Mouse (Mus musculus) hindbrain, postnatal 0 days (tissue): ENCODE measurements at regions not wholly inside any gene's neighbourhood (a gene's known extent, or its start where the extent isn't known, plus 50 kb on each side); places are given as distances from the start of the nearest gene placed in this dataset.
"Not testable (repeated sequence)": the region's sequence is repeated elsewhere in the genome, so short reads cannot be mapped to it uniquely, and the experiment has no call there.

Experiments
- ATAC-seq: fragments of 200-750 bp; cut with Nextera tagmentation; 2 replicates; pipeline ENCODE4 v1.8.0; 2017; ENCODE audit warnings: mild to moderate bottlenecking, moderate TSS enrichment, moderate library complexity
- DNase-seq: peaks from one replicate; pipeline ENCODE4 v3.0.0-alpha.2; 2015; ENCODE audit warnings: low spot score
- H3K27ac ChIP-seq: fragments of 300-500 bp; sonication (generic); 2 replicates; pipeline ENCODE4 v1.5.1; 2014; ENCODE audit warnings: mild to moderate bottlenecking
- H3K27me3 ChIP-seq: fragments of 300-500 bp; sonication (generic); 2 replicates; pipeline ENCODE4 v1.6.1; 2014; ENCODE audit warnings: low read length, mixed read lengths; ENCODE audit not compliant: insufficient read depth
- H3K36me3 ChIP-seq: fragments of 300-500 bp; sonication (generic); 2 replicates; pipeline ENCODE4 v1.6.1; 2014; ENCODE audit warnings: low read length, mixed read lengths; ENCODE audit not compliant: insufficient read depth
- H3K4me1 ChIP-seq: fragments of 300-500 bp; sonication (generic); 2 replicates; pipeline ENCODE4 v1.6.1; 2014; ENCODE audit warnings: antibody characterized with exemption, low read length, mixed read lengths; ENCODE audit not compliant: insufficient read depth
- H3K4me2 ChIP-seq: fragments of 300-500 bp; sonication (generic); 2 replicates; pipeline ENCODE4 v1.6.1; 2014; ENCODE audit warnings: low read depth, mild to moderate bottlenecking, low read length, moderate library complexity, mixed read lengths
- H3K4me3 ChIP-seq: fragments of 300-500 bp; sonication (generic); 2 replicates; pipeline ENCODE4 v1.5.1; 2014; ENCODE audit warnings: low read length
- H3K9ac ChIP-seq: fragments of 300-500 bp; sonication (generic); replicated peaks from 2 replicates; pipeline ENCODE4 v1.6.1; 2014; ENCODE audit warnings: mild to moderate bottlenecking, low read length, moderate library complexity, mixed read lengths
- H3K9me3 ChIP-seq: fragments of 300-500 bp; sonication (generic); 2 replicates; pipeline ENCODE4 v1.6.1; 2016; ENCODE audit warnings: low read length, mixed read lengths
- CTCF ChIP-seq: IDR thresholded peaks from 2 replicates; pipeline ENCODE4 v1.5.1; 2016; ENCODE audit warnings: antibody characterized with exemption, control low read depth, low read depth
- WGBS: fragments of 180-500 bp; shearing (Covaris S2); extraction: QIAGEN DNeasy Blood & Tissue Kit; methylation state at CpG from one replicate; pipeline ENCODE4 v1.1.7; 2014; 5-methylcytosine and 5-hydroxymethylcytosine counted together

DNA sequence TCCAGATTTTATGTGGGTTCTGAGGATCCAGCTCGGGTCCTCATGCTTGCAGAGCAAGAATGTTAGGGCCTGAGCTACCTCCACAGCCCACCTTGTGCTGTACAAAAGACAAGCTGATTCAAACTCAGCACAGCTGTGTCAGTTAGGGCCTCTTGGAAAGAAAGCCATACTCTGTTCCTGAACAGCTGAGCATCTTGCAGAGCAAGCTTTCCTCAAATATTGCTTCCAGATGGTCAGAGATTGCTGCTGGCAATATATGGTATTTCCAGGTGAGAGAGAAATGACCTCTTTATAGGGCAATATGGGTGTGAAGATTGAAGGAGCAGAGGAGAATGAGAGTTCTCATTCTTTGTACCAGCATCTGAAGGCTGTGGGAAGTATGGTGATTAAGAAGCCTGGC lies 229.8 kb upstream of the Pex5l start:
- H3K4me2 ChIP-seq, result no peak overlapping the region
- H3K9ac ChIP-seq, result no peak overlapping the region
- H3K4me3 ChIP-seq, result no peak overlapping the region
- no peaks in the 10 kb centered on the region for H3K27me3 ChIP-seq
- 69% methylated on average over 1 of the region's 1 CpGs for WGBS
- no peaks in the 10 kb centered on the region for H3K4me1 ChIP-seq
- no peak overlapping the region for H3K27ac ChIP-seq
- no peaks in the 10 kb centered on the region for H3K9me3 ChIP-seq
- H3K36me3 ChIP-seq, result no peaks in the 10 kb centered on the region
- ATAC-seq (no peak), DNase-seq (no peak)
- no peak for TF ChIP-seq CTCF

DNA sequence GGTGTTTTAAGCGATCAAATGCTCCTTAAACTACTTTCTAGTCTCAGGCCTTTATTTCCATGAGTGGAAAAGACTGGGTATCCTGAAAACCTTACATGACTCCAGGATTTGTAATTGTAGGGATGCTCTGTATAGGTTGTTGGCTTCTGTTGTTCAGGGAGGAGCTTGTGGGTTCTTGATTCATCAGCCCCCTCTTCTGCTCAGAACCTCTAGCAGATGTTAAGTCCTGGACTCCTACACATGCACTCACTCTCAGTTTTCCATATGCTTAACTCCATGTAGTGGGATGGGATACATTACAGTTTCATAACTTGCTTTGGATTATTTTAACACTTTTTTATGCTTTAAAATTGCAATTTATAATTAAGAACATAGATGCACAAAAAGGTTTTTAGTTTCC lies 220.5 kb upstream of the Pex5l start:
- TF ChIP-seq CTCF, result no peak
- 98% methylated on average over 1 of the region's 1 CpGs for whole genome bisulfite sequencing
- H3K36me3 ChIP-seq, result no peaks in the 10 kb centered on the region
- H3K9ac ChIP-seq, result no peak overlapping the region
- DNase-seq (no peak), ATAC-seq (no peak)
- no peak overlapping the region for H3K4me2 ChIP-seq
- no peaks in the 10 kb centered on the region for H3K9me3 ChIP-seq
- H3K4me1 ChIP-seq, result no peaks in the 10 kb centered on the region
- H3K4me3 ChIP-seq, result no peak overlapping the region
- no peaks in the 10 kb centered on the region for H3K27me3 ChIP-seq
- H3K27ac ChIP-seq, result no peak overlapping the region

DNA sequence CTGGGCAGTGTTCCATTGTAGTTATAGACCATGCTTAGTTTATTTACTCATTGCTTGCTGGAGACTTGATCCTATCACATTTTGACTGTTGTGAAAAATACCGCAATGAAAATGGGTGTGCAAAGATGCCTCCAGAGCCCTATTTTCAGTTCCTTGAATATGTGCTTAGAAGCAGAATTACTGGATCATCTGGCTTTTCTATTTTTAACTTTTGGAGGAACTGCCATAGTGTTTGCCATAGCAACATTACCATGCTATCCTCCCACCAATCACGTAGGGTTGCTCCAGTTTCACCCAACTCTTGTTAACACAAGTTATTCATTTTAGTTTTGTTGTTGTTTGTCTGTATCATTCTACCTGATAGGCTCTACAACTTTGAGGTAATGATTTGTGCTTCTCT lies 217.0 kb upstream of the Pex5l start:
- no peaks in the 10 kb centered on the region for H3K4me1 ChIP-seq
- H3K36me3 ChIP-seq, result no peaks in the 10 kb centered on the region
- H3K9me3 ChIP-seq, result no peaks in the 10 kb centered on the region
- DNase-seq, result no peak
- no peak overlapping the region for H3K9ac ChIP-seq
- no peak overlapping the region for H3K27ac ChIP-seq
- H3K4me3 ChIP-seq, result no peak overlapping the region
- 92% methylated on average over 2 of the region's 2 CpGs for WGBS
- no peak overlapping the region for H3K4me2 ChIP-seq
- ATAC-seq, result no peak
- TF ChIP-seq CTCF, result no peak
- H3K27me3 ChIP-seq, result no peaks in the 10 kb centered on the region

DNA sequence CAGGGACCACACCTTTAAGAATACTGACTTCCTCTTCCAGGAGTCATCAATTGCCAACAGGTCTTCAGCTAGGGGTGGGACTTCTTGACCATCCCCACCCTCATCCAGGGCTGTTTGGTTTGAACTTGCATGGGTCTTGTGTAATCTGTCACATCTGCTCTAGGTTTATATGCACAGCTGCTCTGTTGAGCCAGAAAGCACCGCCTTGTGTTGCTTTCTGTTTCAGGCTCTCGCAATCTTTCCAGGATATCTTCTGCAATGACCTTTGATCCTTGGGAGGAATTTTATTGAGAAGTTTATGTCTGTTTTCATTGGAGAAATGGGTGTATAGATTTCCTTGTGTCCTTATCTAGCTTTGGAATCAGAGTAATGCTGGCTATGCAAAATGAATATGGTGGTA lies 210.8 kb upstream of the Pex5l start:
- no peak for ATAC-seq
- WGBS, result 92% methylated on average over 2 of the region's 2 CpGs
- Histone ChIP-seq H3K9me3 (no peaks in the 10 kb centered on the region), H3K9ac (no peak overlapping the region), H3K4me1 (no peaks in the 10 kb centered on the region), H3K36me3 (no peaks in the 10 kb centered on the region), H3K27me3 (no peaks in the 10 kb centered on the region), H3K27ac (no peak overlapping the region), H3K4me3 (no peak overlapping the region), H3K4me2 (no peak overlapping the region)
- TF ChIP-seq CTCF, result no peak
- no peak for DNase-seq

DNA sequence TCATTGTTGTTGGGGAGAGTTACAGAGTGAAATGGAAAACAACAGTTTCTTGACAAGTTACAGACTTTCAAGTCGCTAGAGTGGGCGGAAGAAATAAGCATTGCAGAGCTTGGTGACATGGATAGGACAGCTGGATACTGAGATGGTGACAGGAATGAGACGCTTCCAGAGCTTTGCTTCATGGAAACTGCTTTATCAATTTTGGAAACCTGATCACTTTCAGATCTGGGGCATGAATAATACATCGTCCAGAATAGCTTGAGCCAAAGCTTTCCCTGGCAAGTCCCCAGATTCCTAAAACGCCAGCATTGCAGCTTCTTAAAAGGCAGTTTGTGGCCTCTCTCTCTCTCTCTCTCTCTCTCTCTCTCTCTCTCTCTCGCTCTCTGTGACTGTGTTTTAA lies 207.9 kb upstream of the Pex5l start:
- TF ChIP-seq CTCF, result no peak
- no peak overlapping the region for H3K27ac ChIP-seq
- WGBS, result 49% methylated on average over 6 of the region's 6 CpGs
- H3K4me3 ChIP-seq, result no peak overlapping the region
- no peak overlapping the region for H3K4me2 ChIP-seq
- no peak overlapping the region for H3K9ac ChIP-seq
- ATAC-seq (no peak), DNase-seq (no peak)
- no peaks in the 10 kb centered on the region for H3K36me3 ChIP-seq
- H3K27me3 ChIP-seq, result no peaks in the 10 kb centered on the region
- H3K9me3 ChIP-seq, result no peaks in the 10 kb centered on the region
- no peaks in the 10 kb centered on the region for H3K4me1 ChIP-seq

DNA sequence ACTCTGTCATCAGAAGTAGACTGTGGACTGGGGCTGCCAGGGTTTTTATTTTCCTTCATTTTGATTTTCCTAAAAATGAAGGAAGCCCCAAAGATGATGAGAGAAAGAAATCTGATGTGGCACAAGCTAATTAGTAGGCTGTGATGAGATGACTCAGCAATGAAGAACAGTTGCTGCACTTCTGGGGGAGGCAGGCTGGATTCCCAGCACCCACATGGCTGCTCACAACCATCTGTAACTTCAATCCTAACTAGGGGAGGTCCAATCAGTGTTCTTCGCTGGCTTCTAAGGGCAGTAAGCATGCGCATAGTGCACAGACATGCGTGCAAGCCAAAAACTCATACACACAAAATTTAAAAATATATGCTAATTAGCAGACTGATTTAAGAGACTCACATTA lies 191.0 kb upstream of the Pex5l start:
- 90% methylated on average over 3 of the region's 3 CpGs for WGBS
- Histone ChIP-seq H3K9me3 (no peaks in the 10 kb centered on the region), H3K27me3 (no peaks in the 10 kb centered on the region), H3K9ac (no peak overlapping the region), H3K27ac (no peak overlapping the region), H3K36me3 (no peaks in the 10 kb centered on the region), H3K4me2 (no peak overlapping the region), H3K4me3 (no peak overlapping the region), H3K4me1 (no peaks in the 10 kb centered on the region)
- no peak for TF ChIP-seq CTCF
- DNase-seq (no peak), ATAC-seq (no peak)

DNA sequence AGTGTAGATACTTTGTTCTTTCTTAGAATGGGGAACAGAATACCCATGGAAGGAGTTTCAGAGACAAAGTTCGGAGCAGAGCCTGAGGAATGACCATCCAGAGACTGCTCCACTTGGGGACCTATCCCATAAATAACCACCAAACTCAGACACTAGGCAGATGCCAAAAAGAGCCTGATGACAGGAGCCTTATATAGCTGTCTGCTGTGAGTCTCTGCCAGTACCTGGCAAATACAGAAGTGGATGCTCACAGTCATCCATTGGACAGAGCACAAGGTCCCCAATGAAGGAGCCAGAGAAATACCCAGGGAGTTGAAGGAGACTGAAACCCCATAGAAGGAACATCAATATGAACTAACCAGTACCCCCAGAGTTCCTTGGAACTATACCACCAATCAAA lies 174.6 kb upstream of the Pex5l start:
- not testable (repeated sequence) for ATAC-seq, H3K27me3 ChIP-seq, H3K4me1 ChIP-seq, H3K4me2 ChIP-seq, H3K9me3 ChIP-seq, H3K4me3 ChIP-seq, DNase-seq, H3K9ac ChIP-seq, H3K36me3 ChIP-seq, H3K27ac ChIP-seq
- 91% methylated on average over 1 of the region's 1 CpGs for whole genome bisulfite sequencing
